Mouse (Mus musculus) G1E-ER4 (cell line): ENCODE data around the gene Rnf128. TPM values are rescaled to one million over a fixed set of nuclear protein-coding genes. Genes with fewer than 3 reads are reported as not detected.

Source experiments
- GATA1 ChIP-seq: IDR thresholded peaks from one replicate; pipeline ENCODE4 v1.8.0; 2012; ENCODE audit warnings: low read length, inconsistent platforms
- polyA plus RNA-seq: library from polyadenylated mRNA; stranded (reverse); fragments of >175 nt; gene quantifications from 2 replicates; pipeline ENCODE4 v1.2.3, GENCODE M21; 2012

Gene Rnf128
- polyA plus RNA-seq, 1 experiment: 17.6 TPM

GRCm38 (mm10) chrX:139714381-139714780 lies 151.3 kb downstream of the Rnf128 start, which contains the start of gene Gm15013:
TSS of gene Gm15013 (minus strand) at chrX:139714481.
- TF ChIP-seq GATA1: no peak

DNA sequence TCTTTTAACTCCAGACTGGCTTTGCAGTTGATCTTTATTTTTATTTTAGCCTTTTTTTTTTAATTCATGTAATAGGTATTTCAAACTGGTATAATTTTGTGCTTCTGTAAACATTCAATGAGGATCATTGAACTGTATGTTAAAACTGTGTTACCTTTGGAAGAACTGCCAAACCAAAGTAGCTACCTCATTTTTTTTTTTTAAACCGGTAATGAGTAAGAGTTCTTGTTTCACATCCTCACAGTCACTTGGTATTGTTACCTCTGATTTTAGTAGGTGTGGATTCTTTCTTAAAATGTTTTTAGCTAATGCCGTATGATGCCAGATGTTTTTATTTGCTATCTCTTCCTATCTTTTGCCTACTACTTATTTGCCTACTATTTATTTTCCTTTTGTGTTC lies 159.2 kb downstream of the Rnf128 start:
- TF ChIP-seq GATA1: no peak

Other genes starting within 250 kb of the Rnf128 start
- not detected in 2 replicates for gene Trap1a, start 229.6 kb upstream of the Rnf128 start, polyA plus RNA-seq
- gene D330045A20Rik, start 82.9 kb upstream of the Rnf128 start, polyA plus RNA-seq: 0.55 and 0.81 TPM in 2 replicates
- gene Tbc1d8b, start 121.7 kb downstream of the Rnf128 start, polyA plus RNA-seq: 0.15 and 0.27 TPM in 2 replicates
- gene Gm15013, start 151.2 kb downstream of the Rnf128 start, polyA plus RNA-seq: not detected in 2 replicates
- gene Ripply1, start 219.0 kb downstream of the Rnf128 start, polyA plus RNA-seq: 0.21 TPM in 1 of 2 replicates, not detected in the other
- not detected in 2 replicates for gene Cldn2, start 237.5 kb downstream of the Rnf128 start, polyA plus RNA-seq